Mouse (Mus musculus) kidney, embryonic 15.5 days (tissue): ENCODE measurements at regions not wholly inside any gene's neighbourhood (a gene's known extent, or its start where the extent isn't known, plus 50 kb on each side); places are given as distances from the start of the nearest gene placed in this dataset.

Experiments
- ATAC-seq: fragments of 200-750 bp; cut with Nextera tagmentation; replicated peaks from 2 replicates; pipeline ENCODE4 v1.8.0; 2017; ENCODE audit warnings: moderate TSS enrichment; ENCODE audit not compliant: low FRiP score
- H3K27ac ChIP-seq: fragments of 300-500 bp; sonication (generic); 2 replicates; pipeline ENCODE4 v1.5.1; 2015; ENCODE audit warnings: mild to moderate bottlenecking, inconsistent platforms
- H3K27me3 ChIP-seq: fragments of 300-500 bp; sonication (generic); 2 replicates; pipeline ENCODE4 v1.6.1; 2015; ENCODE audit warnings: inconsistent platforms
- H3K36me3 ChIP-seq: fragments of 300-500 bp; sonication (generic); 2 replicates; pipeline ENCODE4 v1.6.1; 2015; ENCODE audit warnings: inconsistent platforms
- H3K4me1 ChIP-seq: fragments of 300-500 bp; sonication (generic); 2 replicates; pipeline ENCODE4 v1.6.1; 2015; ENCODE audit warnings: inconsistent platforms
- H3K4me2 ChIP-seq: fragments of 300-500 bp; sonication (generic); 2 replicates; pipeline ENCODE4 v1.6.1; 2015; ENCODE audit warnings: moderate library complexity, mild to moderate bottlenecking, inconsistent platforms
- H3K4me3 ChIP-seq: fragments of 300-500 bp; sonication (generic); replicated peaks from 2 replicates; pipeline ENCODE4 v1.5.1; 2015; ENCODE audit warnings: mild to moderate bottlenecking, inconsistent platforms
- H3K9ac ChIP-seq: fragments of 300-500 bp; sonication (generic); 2 replicates; pipeline ENCODE4 v1.6.1; 2015; ENCODE audit warnings: mild to moderate bottlenecking, inconsistent platforms
- H3K9me3 ChIP-seq: fragments of 300-500 bp; sonication (generic); replicated peaks from 2 replicates; pipeline ENCODE4 v1.6.1; 2016; ENCODE audit warnings: inconsistent platforms
- WGBS: fragments of 180-500 bp; shearing (Covaris S2); methylation state at CpG from one replicate; pipeline ENCODE4 v1.1.7; 2015; ENCODE audit warnings: mixed read lengths; 5-methylcytosine and 5-hydroxymethylcytosine counted together

GRCm38 (mm10) chr13:59968584-59969240 is 145.8 kb upstream of the Tut7 start:
- H3K4me1 ChIP-seq = peaks cover 28% of the 10 kb centered on the region
- H3K27ac ChIP-seq = no peak overlapping the region
- H3K36me3 ChIP-seq = no peaks in the 10 kb centered on the region
- ATAC-seq = no peak
- no peak overlapping the region for H3K4me2 ChIP-seq
- H3K27me3 ChIP-seq = peaks cover 22% of the 10 kb centered on the region
- no peaks in the 10 kb centered on the region for H3K9me3 ChIP-seq
- no peak overlapping the region for H3K9ac ChIP-seq
- WGBS = 89% methylated on average over 19 of the region's 19 CpGs
- H3K4me3 ChIP-seq = no peak overlapping the region

GRCm38 (mm10) chr13:59966535-59967255 is 143.7 kb upstream of the Tut7 start:
- no peak for ATAC-seq
- no peaks in the 10 kb centered on the region for H3K36me3 ChIP-seq
- H3K4me2 ChIP-seq = no peak overlapping the region
- no peaks in the 10 kb centered on the region for H3K9me3 ChIP-seq
- H3K4me3 ChIP-seq = no peak overlapping the region
- WGBS = 60% methylated on average over 17 of the region's 17 CpGs
- H3K27me3 ChIP-seq = peaks cover 14% of the 10 kb centered on the region
- no peak overlapping the region for H3K9ac ChIP-seq
- no peak overlapping the region for H3K27ac ChIP-seq
- H3K4me1 ChIP-seq = peaks cover 30% of the 10 kb centered on the region

GRCm38 (mm10) chr13:59964981-59965380 is 142.0 kb upstream of the Tut7 start:
- H3K4me3 ChIP-seq = no peak overlapping the region
- WGBS = 84% methylated on average over 2 of the region's 2 CpGs
- no peak overlapping the region for H3K4me2 ChIP-seq
- H3K27me3 ChIP-seq = peaks cover 8% of the 10 kb centered on the region
- H3K36me3 ChIP-seq = no peaks in the 10 kb centered on the region
- no peak overlapping the region for H3K27ac ChIP-seq
- no peak overlapping the region for H3K9ac ChIP-seq
- ATAC-seq = no peak
- no peaks in the 10 kb centered on the region for H3K9me3 ChIP-seq
- H3K4me1 ChIP-seq = peaks cover 18% of the 10 kb centered on the region

GRCm38 (mm10) chr13:59962676-59963664 is 140.0 kb upstream of the Tut7 start:
- 65% methylated on average over 21 of the region's 21 CpGs for WGBS
- H3K9me3 ChIP-seq = no peaks in the 10 kb centered on the region
- peaks cover 18% of the 10 kb centered on the region for H3K4me1 ChIP-seq
- no peak overlapping the region for H3K4me3 ChIP-seq
- H3K27ac ChIP-seq = no peak overlapping the region
- no peak overlapping the region for H3K9ac ChIP-seq
- no peak overlapping the region for H3K4me2 ChIP-seq
- no peaks in the 10 kb centered on the region for H3K36me3 ChIP-seq
- ATAC-seq = no peak
- H3K27me3 ChIP-seq = no peaks in the 10 kb centered on the region

- H3K9ac ChIP-seq = no peak overlapping the region
- no peak for ATAC-seq
Measured at GRCm38 (mm10) chr13:59956441-59956840, 133.5 kb upstream of the Tut7 start.

GRCm38 (mm10) chr13:59952809-59953208 is 129.9 kb upstream of the Tut7 start:
- H3K4me2 ChIP-seq = no peak overlapping the region
- H3K9me3 ChIP-seq = no peaks in the 10 kb centered on the region
- no peak overlapping the region for H3K4me3 ChIP-seq
- peak; percentile 43; the same call in 1 of the 2 replicates for ATAC-seq
- WGBS = 50% methylated on average over 4 of the region's 4 CpGs
- peaks cover 10% of the 10 kb centered on the region for H3K4me1 ChIP-seq
- H3K27me3 ChIP-seq = 0 out of 2 replicates have a peak, but pooled peaks cover 2% of the 10 kb centered on the region
- H3K36me3 ChIP-seq = no peaks in the 10 kb centered on the region
- H3K27ac ChIP-seq = no peak overlapping the region
- H3K9ac ChIP-seq = no peak overlapping the region

More at GRCm38 (mm10) chr13:59956441-59956840, 133.5 kb upstream of the Tut7 start:
- Histone ChIP-seq H3K36me3 (no peaks in the 10 kb centered on the region), H3K27ac (no peak overlapping the region), H3K27me3 (no peaks in the 10 kb centered on the region), H3K4me2 (no peak overlapping the region), H3K9me3 (no peaks in the 10 kb centered on the region), H3K4me3 (no peak overlapping the region), H3K4me1 (no peaks in the 10 kb centered on the region)
- WGBS = 70% methylated on average over 2 of the region's 2 CpGs

- 0 out of 2 replicates have a peak, but pooled peaks cover 2% of the 10 kb centered on the region for H3K27me3 ChIP-seq
- H3K36me3 ChIP-seq = no peaks in the 10 kb centered on the region
- H3K27ac ChIP-seq = no peak overlapping the region
- no peak overlapping the region for H3K4me2 ChIP-seq
- ATAC-seq = no peak
- no peaks in the 10 kb centered on the region for H3K9me3 ChIP-seq
- H3K4me3 ChIP-seq = no peak overlapping the region
- no peak overlapping the region for H3K9ac ChIP-seq
- 67% methylated on average over 3 of the region's 3 CpGs for WGBS
- H3K4me1 ChIP-seq = peaks cover 15% of the 10 kb centered on the region
Measured at GRCm38 (mm10) chr13:59952116-59952515, 129.2 kb upstream of the Tut7 start.

GRCm38 (mm10) chr13:59950281-59950680 is 127.3 kb upstream of the Tut7 start:
- no peak overlapping the region for H3K4me3 ChIP-seq
- no peak for ATAC-seq
- no peaks in the 10 kb centered on the region for H3K36me3 ChIP-seq
- H3K9ac ChIP-seq = no peak overlapping the region
- H3K27me3 ChIP-seq = 0 out of 2 replicates have a peak, but pooled peaks cover 2% of the 10 kb centered on the region
- no peak overlapping the region for H3K4me2 ChIP-seq
- H3K9me3 ChIP-seq = no peaks in the 10 kb centered on the region
- H3K4me1 ChIP-seq = peaks cover 15% of the 10 kb centered on the region
- no peak overlapping the region for H3K27ac ChIP-seq
- 81% methylated on average over 3 of the region's 3 CpGs for WGBS

GRCm38 (mm10) chr13:59949471-59949870 is 126.5 kb upstream of the Tut7 start:
- ATAC-seq = no peak
- no peaks in the 10 kb centered on the region for H3K9me3 ChIP-seq
- H3K4me3 ChIP-seq = no peak overlapping the region
- no peak overlapping the region for H3K9ac ChIP-seq
- peaks cover 15% of the 10 kb centered on the region for H3K4me1 ChIP-seq
- WGBS = 87% methylated on average over 6 of the region's 6 CpGs
- no peak overlapping the region for H3K4me2 ChIP-seq
- H3K27ac ChIP-seq = no peak overlapping the region
- H3K36me3 ChIP-seq = no peaks in the 10 kb centered on the region
- 0 out of 2 replicates have a peak, but pooled peaks cover 2% of the 10 kb centered on the region for H3K27me3 ChIP-seq

- Histone ChIP-seq H3K4me3 (no peak overlapping the region), H3K36me3 (no peaks in the 10 kb centered on the region), H3K9ac (no peak overlapping the region), H3K27ac (no peak overlapping the region), H3K4me1 (peaks cover 18% of the 10 kb centered on the region), H3K4me2 (no peak overlapping the region), H3K27me3 (0 out of 2 replicates have a peak, but pooled peaks cover 2% of the 10 kb centered on the region), H3K9me3 (no peaks in the 10 kb centered on the region)
- no peak for ATAC-seq
- 69% methylated on average over 15 of the region's 15 CpGs for WGBS
Measured at GRCm38 (mm10) chr13:59948496-59949138, 125.7 kb upstream of the Tut7 start.

- H3K4me1 ChIP-seq = peaks cover 29% of the 10 kb centered on the region
- H3K27ac ChIP-seq = no peak overlapping the region
- WGBS = 39% methylated on average over 5 of the region's 5 CpGs
- no peak overlapping the region for H3K4me2 ChIP-seq
- no peak overlapping the region for H3K4me3 ChIP-seq
- no peaks in the 10 kb centered on the region for H3K36me3 ChIP-seq
- no peak overlapping the region for H3K9ac ChIP-seq
- 0 out of 2 replicates have a peak, but pooled peaks cover 2% of the 10 kb centered on the region for H3K27me3 ChIP-seq
- ATAC-seq = no peak
- H3K9me3 ChIP-seq = no peaks in the 10 kb centered on the region
Measured at GRCm38 (mm10) chr13:59947461-59947860, 124.5 kb upstream of the Tut7 start.
